Mouse (Mus musculus) kidney, postnatal 14 days (tissue): ENCODE results near the gene Aqp3.

ENCODE experiments used
- DNase-seq: peaks from one replicate; pipeline ENCODE4 v3.0.0; 2022; ENCODE audit warnings: mixed read lengths

Aqp3 gene

GRCm38 (mm10) chr4:41097871-41098576, at the start of gene Aqp3:
Gene Aqp3, minus strand, starts transcription at chr4:41098183.
- peak; percentile 79 for DNase-seq

GRCm38 (mm10) chr4:41142601-41143000, 44.6 kb upstream of the Aqp3 start:
- DNase-seq = no peak

GRCm38 (mm10) chr4:41140174-41140875, 42.3 kb upstream of the Aqp3 start:
- peak; percentile 38 for DNase-seq

- peak; percentile 32 for DNase-seq
Measured at GRCm38 (mm10) chr4:41136811-41137210, 38.8 kb upstream of the Aqp3 start.

- DNase-seq = peak; percentile 69
Measured at GRCm38 (mm10) chr4:41136454-41136805, 38.4 kb upstream of the Aqp3 start.

- peak; percentile 82 for DNase-seq
Measured at GRCm38 (mm10) chr4:41135711-41136453, 37.9 kb upstream of the Aqp3 start, which contains the start of gene Ube2r2. Gene Ube2r2, plus strand, starts transcription at chr4:41135743.

- peak; percentile 89 for DNase-seq
Measured at GRCm38 (mm10) chr4:41134935-41135710, 37.1 kb upstream of the Aqp3 start.

GRCm38 (mm10) chr4:41133529-41134291, 35.7 kb upstream of the Aqp3 start:
- DNase-seq = no peak

GRCm38 (mm10) chr4:41132471-41132870, 34.5 kb upstream of the Aqp3 start:
- no peak for DNase-seq

GRCm38 (mm10) chr4:41129836-41130235, 31.9 kb upstream of the Aqp3 start:
- no peak for DNase-seq

- peak; percentile 69 for DNase-seq
Measured at GRCm38 (mm10) chr4:41129406-41129805, 31.4 kb upstream of the Aqp3 start.

GRCm38 (mm10) chr4:41124180-41124951, 26.4 kb upstream of the Aqp3 start, which contains the start of gene Nol6:
Gene Nol6, minus strand, starts transcription at chr4:41124455.
- DNase-seq = peak; percentile 99

- DNase-seq = peak; percentile 69
Measured at GRCm38 (mm10) chr4:41118706-41119292, 20.8 kb upstream of the Aqp3 start.

- DNase-seq = no peak
Measured at GRCm38 (mm10) chr4:41116817-41117216, 18.8 kb upstream of the Aqp3 start.

GRCm38 (mm10) chr4:41115793-41116192, 17.8 kb upstream of the Aqp3 start:
- DNase-seq = no peak

- DNase-seq = no peak
Measured at GRCm38 (mm10) chr4:41115074-41115473, 17.1 kb upstream of the Aqp3 start.

GRCm38 (mm10) chr4:41114358-41115070, 16.5 kb upstream of the Aqp3 start:
- no peak for DNase-seq

- peak; percentile 17 for DNase-seq
Measured at GRCm38 (mm10) chr4:41108717-41109425, 10.9 kb upstream of the Aqp3 start.

- DNase-seq = no peak
Measured at GRCm38 (mm10) chr4:41107440-41107839, 9.5 kb upstream of the Aqp3 start.
